Mouse (Mus musculus): ENCODE data around the gene 1700001C19Rik. TPM values are rescaled to one million over a fixed set of nuclear protein-coding genes. Genes with fewer than 3 reads are reported as not detected.

1700001C19Rik gene
- polyA plus RNA-seq (2017; shearing (Covaris generic)) = not detected

- ATAC-seq = peak; percentile 62
Observed at GRCm38 (mm10) chr17:47436907-47437547, at the start of gene 1700001C19Rik. Gene 1700001C19Rik, minus strand, starts transcription at chr17:47437376.

GRCm38 (mm10) chr17:47485791-47486190 is 48.6 kb upstream of the 1700001C19Rik start:
- ATAC-seq = no peak

GRCm38 (mm10) chr17:47484993-47485392 is 47.8 kb upstream of the 1700001C19Rik start:
- ATAC-seq = no peak

GRCm38 (mm10) chr17:47484241-47484921 is 47.2 kb upstream of the 1700001C19Rik start:
- ATAC-seq = peak; percentile 45

GRCm38 (mm10) chr17:47482401-47482800 is 45.2 kb upstream of the 1700001C19Rik start:
- ATAC-seq = no peak

GRCm38 (mm10) chr17:47479887-47480286 is 42.7 kb upstream of the 1700001C19Rik start:
- ATAC-seq = no peak

GRCm38 (mm10) chr17:47475714-47476113 is 38.5 kb upstream of the 1700001C19Rik start:
- ATAC-seq = no peak

- no peak for ATAC-seq
Observed at GRCm38 (mm10) chr17:47475181-47475580, 38.0 kb upstream of the 1700001C19Rik start.

- no peak for ATAC-seq
Observed at GRCm38 (mm10) chr17:47474250-47474649, 37.1 kb upstream of the 1700001C19Rik start.

GRCm38 (mm10) chr17:47473434-47473974 is 36.3 kb upstream of the 1700001C19Rik start:
- ATAC-seq = peak; percentile 68

- ATAC-seq = no peak
Observed at GRCm38 (mm10) chr17:47472435-47473350, 35.5 kb upstream of the 1700001C19Rik start.

- ATAC-seq = no peak
Observed at GRCm38 (mm10) chr17:47470686-47471085, 33.5 kb upstream of the 1700001C19Rik start.

- no peak for ATAC-seq
Observed at GRCm38 (mm10) chr17:47470121-47470520, 32.9 kb upstream of the 1700001C19Rik start.

- no peak for ATAC-seq
Observed at GRCm38 (mm10) chr17:47469642-47470041, 32.5 kb upstream of the 1700001C19Rik start.

- no peak for ATAC-seq
Observed at GRCm38 (mm10) chr17:47468466-47468865, 31.3 kb upstream of the 1700001C19Rik start.

GRCm38 (mm10) chr17:47468063-47468462 is 30.9 kb upstream of the 1700001C19Rik start:
- ATAC-seq = no peak

GRCm38 (mm10) chr17:47467659-47468058 is 30.5 kb upstream of the 1700001C19Rik start:
- no peak for ATAC-seq

GRCm38 (mm10) chr17:47466284-47466683 is 29.1 kb upstream of the 1700001C19Rik start:
- no peak for ATAC-seq

- ATAC-seq = no peak
Observed at GRCm38 (mm10) chr17:47465016-47465415, 27.8 kb upstream of the 1700001C19Rik start.

GRCm38 (mm10) chr17:47464248-47464965 is 27.2 kb upstream of the 1700001C19Rik start:
- ATAC-seq = no peak

- ATAC-seq = no peak
Observed at GRCm38 (mm10) chr17:47462728-47463388, 25.7 kb upstream of the 1700001C19Rik start.
